Mouse (Mus musculus): ENCODE results near the gene Cdiptos. TPM values are rescaled to one million over a fixed set of nuclear protein-coding genes. Genes with fewer than 3 reads are reported as not detected.

The Cdiptos gene
- polyA plus RNA-seq, 1 experiment: 1.0 TPM

GRCm38 (mm10) chr7:126923999-126924398, 51.9 kb downstream of the Cdiptos start:
- WGBS: 92% methylated on average over 5 of the region's 5 CpGs
- peaks cover 2% of the 10 kb centered on the region; the same call in 1 of the 2 replicates for H3K4me1 ChIP-seq (replicated peaks; ENCODE audit: control insufficient read depth, insufficient read depth, low read length)
- H3K27me3 ChIP-seq (ENCODE audit: control insufficient read depth, insufficient read depth, low read length): no peaks in the 10 kb centered on the region
- no peak for TF ChIP-seq CTCF (IDR thresholded peaks at IDR 0.05; ENCODE audit: borderline replicate concordance, control insufficient read depth, extremely low read depth, insufficient read depth, low read length, poor library complexity)
- TF ChIP-seq POLR2A (IDR thresholded peaks at IDR 0.05; ENCODE audit: control insufficient read depth, extremely low read depth, insufficient read depth, low read length, poor library complexity): no peak
- H3K36me3 ChIP-seq (ENCODE audit: control insufficient read depth, insufficient read depth, low read length): no peaks in the 10 kb centered on the region
- H3K4me3 ChIP-seq (ENCODE audit: control insufficient read depth, insufficient read depth, low read length): no peak overlapping the region
- no peak for DNase-seq
- no peak overlapping the region for H3K27ac ChIP-seq (ENCODE audit: control insufficient read depth, insufficient read depth, low read length)

GRCm38 (mm10) chr7:126922624-126923060, 53.3 kb downstream of the Cdiptos start, which contains the start of gene Tmem219:
Tmem219 (minus strand) TSS chr7:126922917.
- Histone ChIP-seq H3K27me3 (ENCODE audit: control insufficient read depth, insufficient read depth, low read length) (no peaks in the 10 kb centered on the region), H3K4me3 (ENCODE audit: control insufficient read depth, insufficient read depth, low read length) (no peak within 1 kb of the TSS), H3K36me3 (ENCODE audit: control insufficient read depth, insufficient read depth, low read length) (no peaks in the 10 kb centered on the region), H3K27ac (ENCODE audit: control insufficient read depth, insufficient read depth, low read length) (no peak within 1 kb of the TSS), H3K4me1 (replicated peaks; ENCODE audit: control insufficient read depth, insufficient read depth, low read length) (peaks cover 2% of the 10 kb centered on the region; the same call in 1 of the 2 replicates)
- WGBS: 88% methylated on average over 5 of the region's 5 CpGs
- TF ChIP-seq POLR2A (IDR thresholded peaks at IDR 0.05; ENCODE audit: control insufficient read depth, extremely low read depth, insufficient read depth, low read length, poor library complexity) (no peak), CTCF (IDR thresholded peaks at IDR 0.05; ENCODE audit: borderline replicate concordance, control insufficient read depth, extremely low read depth, insufficient read depth, low read length, poor library complexity) (no peak)
- DNase-seq: no peak

Other genes with a start within 250 kb of the Cdiptos start
- gene Mapk3, start 216.5 kb downstream of the Cdiptos start, polyA plus RNA-seq (2012; rRNA removed): 130 and 131 TPM in 2 replicates
- gene Gdpd3, start 209.8 kb downstream of the Cdiptos start, polyA plus RNA-seq (2012; rRNA removed): 15.7 and 106 TPM in 2 replicates
- 622 and 685 TPM in 2 replicates for gene Ypel3, start 199.1 kb downstream of the Cdiptos start, polyA plus RNA-seq (2012; rRNA removed)
- gene Tbx6, start 194.6 kb downstream of the Cdiptos start, polyA plus RNA-seq (2012; rRNA removed): 25.0 and 37.9 TPM in 2 replicates
- 460 and 482 TPM in 2 replicates for gene Ppp4c, start 183.6 kb downstream of the Cdiptos start, polyA plus RNA-seq (2012; rRNA removed)
- gene Fam57b, start 178.4 kb downstream of the Cdiptos start, polyA plus RNA-seq (2012; rRNA removed): 2.9 and 3.3 TPM in 2 replicates
- gene 4930451I11Rik, start 144.5 kb downstream of the Cdiptos start, polyA plus RNA-seq (2012; rRNA removed): not detected in 2 replicates
- 0.12 and 0.13 TPM in 2 replicates for gene Doc2a, start 128.7 kb downstream of the Cdiptos start, polyA plus RNA-seq (2012; rRNA removed)
- 18.7 and 24.6 TPM in 2 replicates for gene Hirip3, start 114.1 kb downstream of the Cdiptos start, polyA plus RNA-seq (2012; rRNA removed)
- gene Ino80e, start 113.7 kb downstream of the Cdiptos start, polyA plus RNA-seq (2012; rRNA removed): 120 and 122 TPM in 2 replicates
- gene Taok2, start 91.4 kb downstream of the Cdiptos start, polyA plus RNA-seq (2012; rRNA removed): 182 and 198 TPM in 2 replicates
- 87.7 and 94.7 TPM in 2 replicates for gene Tmem219, start 53.2 kb downstream of the Cdiptos start, polyA plus RNA-seq (2012; rRNA removed)
- 38.8 and 42.4 TPM in 2 replicates for gene Kctd13, start 47.2 kb downstream of the Cdiptos start, polyA plus RNA-seq (2012; rRNA removed)
- 0.33 and 0.35 TPM in 2 replicates for gene Asphd1, start 26.5 kb downstream of the Cdiptos start, polyA plus RNA-seq (2012; rRNA removed)
- 2.9 and 3.7 TPM in 2 replicates for gene Sez6l2, start 25.5 kb downstream of the Cdiptos start, polyA plus RNA-seq (2012; rRNA removed)
- 280 and 294 TPM in 2 replicates for gene Cdipt, start 184 bp downstream of the Cdiptos start, polyA plus RNA-seq (2012; rRNA removed)
- gene Mvp, start 38.5 kb upstream of the Cdiptos start, polyA plus RNA-seq (2012; rRNA removed): 42.5 and 64.9 TPM in 2 replicates
- gene Pagr1b, start 40.4 kb upstream of the Cdiptos start, polyA plus RNA-seq (2012; rRNA removed): 5.4 and 6.2 TPM in 2 replicates
- 11.9 and 12.7 TPM in 2 replicates for gene Pagr1a, start 41.3 kb upstream of the Cdiptos start, polyA plus RNA-seq (2012; rRNA removed)
- gene Gm42742, start 45.0 kb upstream of the Cdiptos start, polyA plus RNA-seq (2012; rRNA removed): 103 and 113 TPM in 2 replicates
- gene Prrt2, start 45.1 kb upstream of the Cdiptos start, polyA plus RNA-seq (2012; rRNA removed): 49.7 and 53.1 TPM in 2 replicates
- 954 and 1,846 TPM in 2 replicates for gene Maz, start 50.9 kb upstream of the Cdiptos start, polyA plus RNA-seq (2012; rRNA removed)
- gene Kif22, start 66.4 kb upstream of the Cdiptos start, polyA plus RNA-seq (2012; rRNA removed): 50.5 and 66.8 TPM in 2 replicates
- gene Zg16, start 111.2 kb upstream of the Cdiptos start, polyA plus RNA-seq (2012; rRNA removed): 0.73 and 1.2 TPM in 2 replicates
- gene AI467606, start 115.3 kb upstream of the Cdiptos start, polyA plus RNA-seq (2012; rRNA removed): 518 and 532 TPM in 2 replicates
- 8.0 and 10.1 TPM in 2 replicates for gene Qprt, start 146.1 kb upstream of the Cdiptos start, polyA plus RNA-seq (2012; rRNA removed)
- gene Spn, start 161.7 kb upstream of the Cdiptos start, polyA plus RNA-seq (2012; rRNA removed): 135 and 157 TPM in 2 replicates
- 63.4 and 67.2 TPM in 2 replicates for gene Cd2bp2, start 220.0 kb upstream of the Cdiptos start, polyA plus RNA-seq (2012; rRNA removed)
- gene Tbc1d10b, start 232.4 kb upstream of the Cdiptos start, polyA plus RNA-seq (2012; rRNA removed): 70.3 and 81.3 TPM in 2 replicates
- gene Mylpf, start 232.8 kb upstream of the Cdiptos start, polyA plus RNA-seq (2012; rRNA removed): 10.7 and 12.3 TPM in 2 replicates

Measured in thymus, adult 2 months (tissue).